Mouse (Mus musculus) hindbrain, postnatal 0 days (tissue): Measurements from ENCODE around the gene Agap3. TPM values are rescaled to one million over a fixed set of nuclear protein-coding genes. Genes with fewer than 3 reads are reported as not detected.

Source experiments
- ATAC-seq: fragments of 200-750 bp; cut with Nextera tagmentation; 2 replicates; pipeline ENCODE4 v1.8.0; 2017; ENCODE audit warnings: mild to moderate bottlenecking, moderate TSS enrichment, moderate library complexity
- DNase-seq: peaks from one replicate; pipeline ENCODE4 v3.0.0-alpha.2; 2015; ENCODE audit warnings: low spot score
- H3K27ac ChIP-seq: fragments of 300-500 bp; sonication (generic); 2 replicates; pipeline ENCODE4 v1.5.1; 2014; ENCODE audit warnings: mild to moderate bottlenecking
- H3K27me3 ChIP-seq: fragments of 300-500 bp; sonication (generic); 2 replicates; pipeline ENCODE4 v1.6.1; 2014; ENCODE audit warnings: low read length, mixed read lengths; ENCODE audit not compliant: insufficient read depth
- H3K36me3 ChIP-seq: fragments of 300-500 bp; sonication (generic); 2 replicates; pipeline ENCODE4 v1.6.1; 2014; ENCODE audit warnings: low read length, mixed read lengths; ENCODE audit not compliant: insufficient read depth
- H3K4me1 ChIP-seq: fragments of 300-500 bp; sonication (generic); 2 replicates; pipeline ENCODE4 v1.6.1; 2014; ENCODE audit warnings: antibody characterized with exemption, low read length, mixed read lengths; ENCODE audit not compliant: insufficient read depth
- H3K4me2 ChIP-seq: fragments of 300-500 bp; sonication (generic); 2 replicates; pipeline ENCODE4 v1.6.1; 2014; ENCODE audit warnings: low read depth, mild to moderate bottlenecking, low read length, moderate library complexity, mixed read lengths
- H3K4me3 ChIP-seq: fragments of 300-500 bp; sonication (generic); 2 replicates; pipeline ENCODE4 v1.5.1; 2014; ENCODE audit warnings: low read length
- H3K9ac ChIP-seq: fragments of 300-500 bp; sonication (generic); replicated peaks from 2 replicates; pipeline ENCODE4 v1.6.1; 2014; ENCODE audit warnings: mild to moderate bottlenecking, low read length, moderate library complexity, mixed read lengths
- H3K9me3 ChIP-seq: fragments of 300-500 bp; sonication (generic); 2 replicates; pipeline ENCODE4 v1.6.1; 2016; ENCODE audit warnings: low read length, mixed read lengths
- CTCF ChIP-seq: IDR thresholded peaks from 2 replicates; pipeline ENCODE4 v1.5.1; 2016; ENCODE audit warnings: antibody characterized with exemption, control low read depth, low read depth
- WGBS: fragments of 180-500 bp; shearing (Covaris S2); extraction: QIAGEN DNeasy Blood & Tissue Kit; methylation state at CpG from one replicate; pipeline ENCODE4 v1.1.7; 2014; 5-methylcytosine and 5-hydroxymethylcytosine counted together
- polyA plus RNA-seq: library from polyadenylated mRNA; unstranded; fragments of >200 nt; fragmentation: Nextera tagmentation; extraction: Ambion mirVana; gene quantifications from 2 replicates; pipeline ENCODE4 v1.2.1, GENCODE M21; 2015
- total RNA-seq: library from RNA; depleted of rRNA; stranded (reverse); fragments of >200 nt; gene quantifications from 2 replicates; pipeline ENCODE4 v1.2.3, GENCODE M21; 2014

Gene Agap3
- total and polyA plus RNA-seq, 2 experiments from 2014 or later, result 121 to 287 TPM

DNA sequence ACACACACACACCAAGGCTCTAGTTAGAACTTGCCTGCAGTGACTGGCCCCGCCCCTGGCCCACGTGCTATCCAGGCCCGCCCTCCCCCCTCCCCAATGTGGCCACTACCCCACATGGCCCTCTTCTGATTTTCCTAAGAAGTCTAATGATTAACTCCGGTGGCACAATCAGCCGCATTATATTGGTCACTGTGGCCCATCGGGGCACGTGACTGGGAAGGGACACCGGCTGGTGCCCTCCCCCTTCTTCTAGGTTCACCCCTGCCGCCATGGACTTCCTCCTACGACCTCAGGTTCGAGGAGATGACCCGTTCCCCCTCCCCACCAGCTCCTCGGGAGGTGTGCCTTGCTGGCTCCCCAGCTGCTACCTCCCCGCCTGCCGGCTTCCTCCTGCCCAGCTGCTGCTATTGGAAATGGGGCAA is 24.0 kb upstream of the Agap3 start:
- ATAC-seq, result no peak
- H3K4me1 ChIP-seq, result peaks cover 5% of the 10 kb centered on the region; the same call in 1 of the 2 replicates
- WGBS, result 12% methylated on average over 15 of the region's 15 CpGs
- H3K9me3 ChIP-seq, result no peaks in the 10 kb centered on the region
- no peak overlapping the region for H3K9ac ChIP-seq
- no peaks in the 10 kb centered on the region for H3K27me3 ChIP-seq
- TF ChIP-seq CTCF, result no peak
- H3K27ac ChIP-seq, result no peak overlapping the region
- DNase-seq, result no peak
- H3K36me3 ChIP-seq, result peaks cover 23% of the 10 kb centered on the region; the same call in 1 of the 2 replicates
- peak overlapping the region; percentile 31 for H3K4me2 ChIP-seq
- no peak overlapping the region for H3K4me3 ChIP-seq

- no peak for TF ChIP-seq CTCF
- peak overlapping the region; percentile 31 for H3K4me2 ChIP-seq
- DNase-seq, result no peak
- H3K27ac ChIP-seq, result no peak overlapping the region
- H3K36me3 ChIP-seq, result peaks cover 26% of the 10 kb centered on the region; the same call in 1 of the 2 replicates
- H3K9ac ChIP-seq, result no peak overlapping the region
- H3K4me1 ChIP-seq, result peaks cover 5% of the 10 kb centered on the region; the same call in 1 of the 2 replicates
- no peaks in the 10 kb centered on the region for H3K9me3 ChIP-seq
- H3K4me3 ChIP-seq, result no peak overlapping the region
- no peaks in the 10 kb centered on the region for H3K27me3 ChIP-seq
- WGBS, result 22% methylated on average over 9 of the region's 9 CpGs
- ATAC-seq, result no peak
Observed at GRCm38 (mm10) chr5:24428596-24428995, 23.4 kb upstream of the Agap3 start.

DNA sequence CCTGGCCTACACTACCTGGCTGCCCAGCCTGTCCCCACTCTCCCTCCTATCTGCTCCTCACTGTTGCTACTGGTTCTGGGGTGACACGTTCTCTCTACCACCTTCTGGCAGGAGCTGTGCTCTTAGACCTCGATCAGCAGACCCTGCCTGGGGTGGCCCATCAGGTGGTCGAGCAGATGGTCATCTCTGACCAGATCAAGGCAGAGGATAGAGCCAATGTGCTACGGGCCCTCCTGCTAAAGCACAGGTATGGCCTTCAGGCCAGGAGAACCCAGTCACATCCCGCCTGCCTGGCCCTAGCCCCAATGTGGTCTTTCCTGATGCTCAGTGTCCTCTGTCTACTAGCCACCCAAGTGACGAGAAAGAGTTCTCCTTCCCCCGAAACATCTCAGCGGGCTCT is 18.0 kb upstream of the Agap3 start:
- H3K27me3 ChIP-seq, result no peaks in the 10 kb centered on the region
- 91% methylated on average over 8 of the region's 8 CpGs for WGBS
- no peak for DNase-seq
- no peak overlapping the region for H3K4me2 ChIP-seq
- no peak for ATAC-seq
- H3K4me1 ChIP-seq, result no peaks in the 10 kb centered on the region
- no peak overlapping the region for H3K4me3 ChIP-seq
- H3K27ac ChIP-seq, result no peak overlapping the region
- no peak overlapping the region for H3K9ac ChIP-seq
- peaks cover 30% of the 10 kb centered on the region for H3K36me3 ChIP-seq
- TF ChIP-seq CTCF, result no peak
- H3K9me3 ChIP-seq, result no peaks in the 10 kb centered on the region

- Histone ChIP-seq H3K4me3 (no peak overlapping the region), H3K9me3 (no peaks in the 10 kb centered on the region), H3K4me1 (peaks cover 10% of the 10 kb centered on the region), H3K36me3 (peaks cover 32% of the 10 kb centered on the region), H3K4me2 (no peak overlapping the region), H3K27ac (no peak overlapping the region), H3K27me3 (no peaks in the 10 kb centered on the region), H3K9ac (no peak overlapping the region)
- ATAC-seq (no peak), DNase-seq (no peak)
- no peak for TF ChIP-seq CTCF
- 90% methylated on average over 8 of the region's 8 CpGs for WGBS
Observed at GRCm38 (mm10) chr5:24441187-24441586, 10.8 kb upstream of the Agap3 start.

- TF ChIP-seq CTCF, result no peak
- H3K27ac ChIP-seq, result no peak overlapping the region
- H3K9me3 ChIP-seq, result no peaks in the 10 kb centered on the region
- 79% methylated on average over 9 of the region's 9 CpGs for WGBS
- H3K9ac ChIP-seq, result no peak overlapping the region
- H3K36me3 ChIP-seq, result peaks cover 32% of the 10 kb centered on the region
- ATAC-seq (no peak), DNase-seq (no peak)
- H3K4me3 ChIP-seq, result no peak overlapping the region
- H3K27me3 ChIP-seq, result no peaks in the 10 kb centered on the region
- no peak overlapping the region for H3K4me2 ChIP-seq
- peaks cover 10% of the 10 kb centered on the region for H3K4me1 ChIP-seq
Observed at GRCm38 (mm10) chr5:24442029-24442428, 9.9 kb upstream of the Agap3 start.

DNA sequence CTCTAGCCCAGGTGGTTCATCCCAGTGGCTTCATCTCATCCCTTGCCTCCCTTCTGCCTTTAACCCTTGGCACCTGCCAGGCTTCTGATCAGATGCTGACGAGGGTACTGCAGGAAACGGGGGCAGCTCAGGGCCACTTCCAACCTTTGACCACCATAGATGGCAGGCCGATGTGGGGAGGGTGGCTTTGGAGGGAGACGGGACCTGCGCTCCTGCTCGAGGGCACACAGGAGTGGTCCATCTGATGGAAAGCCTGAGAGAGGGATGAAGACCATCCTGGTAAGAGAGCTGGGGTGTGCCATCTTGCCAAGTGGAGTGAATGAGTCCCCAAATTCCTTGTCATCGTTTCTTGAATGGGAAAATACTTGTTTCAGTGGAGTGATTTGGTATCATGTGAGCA is 8.8 kb upstream of the Agap3 start:
- H3K4me2 ChIP-seq, result no peak overlapping the region
- peaks cover 10% of the 10 kb centered on the region for H3K4me1 ChIP-seq
- H3K27ac ChIP-seq, result no peak overlapping the region
- TF ChIP-seq CTCF, result no peak
- H3K4me3 ChIP-seq, result no peak overlapping the region
- whole genome bisulfite sequencing, result 91% methylated on average over 7 of the region's 7 CpGs
- no peak overlapping the region for H3K9ac ChIP-seq
- DNase-seq (no peak), ATAC-seq (no peak)
- no peaks in the 10 kb centered on the region for H3K9me3 ChIP-seq
- H3K27me3 ChIP-seq, result no peaks in the 10 kb centered on the region
- H3K36me3 ChIP-seq, result peaks cover 32% of the 10 kb centered on the region

DNA sequence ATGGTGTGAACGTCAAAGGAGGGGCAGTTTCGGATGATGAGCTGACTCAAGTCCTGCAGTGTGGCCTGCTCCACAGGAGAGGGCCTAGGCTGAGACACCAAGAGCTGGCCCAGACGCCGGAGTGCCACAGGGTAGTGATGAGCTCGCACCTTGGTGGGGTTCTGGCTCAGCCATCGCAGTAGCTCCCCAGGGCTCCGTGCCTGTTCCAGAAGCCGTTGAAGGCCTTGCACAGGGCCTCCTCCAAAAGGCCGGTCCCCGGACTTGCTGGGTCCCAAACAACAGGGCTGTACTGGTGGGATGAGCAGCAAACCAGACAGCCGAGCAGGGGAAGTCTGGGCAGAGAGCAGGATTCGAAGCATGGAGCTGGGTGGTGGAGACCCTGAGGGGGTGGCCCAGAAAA is 8.1 kb upstream of the Agap3 start:
- H3K4me2 ChIP-seq, result peak overlapping the region; percentile 95
- H3K27ac ChIP-seq, result no peak overlapping the region
- no peak for ATAC-seq

More for the DNA sequence above, 8.1 kb upstream of the Agap3 start:
- H3K36me3 ChIP-seq, result peaks cover 29% of the 10 kb centered on the region
- no peak for TF ChIP-seq CTCF
- H3K27me3 ChIP-seq, result no peaks in the 10 kb centered on the region
- no peak for DNase-seq
- H3K9me3 ChIP-seq, result no peaks in the 10 kb centered on the region
- H3K9ac ChIP-seq, result peak overlapping the region; percentile 95; the same call in 1 of the 2 replicates
- WGBS, result 77% methylated on average over 12 of the region's 12 CpGs
- H3K4me1 ChIP-seq, result peaks cover 10% of the 10 kb centered on the region
- peak overlapping the region; percentile 71 for H3K4me3 ChIP-seq
